Mouse (Mus musculus): ENCODE data around the gene Cd53.

DNA sequence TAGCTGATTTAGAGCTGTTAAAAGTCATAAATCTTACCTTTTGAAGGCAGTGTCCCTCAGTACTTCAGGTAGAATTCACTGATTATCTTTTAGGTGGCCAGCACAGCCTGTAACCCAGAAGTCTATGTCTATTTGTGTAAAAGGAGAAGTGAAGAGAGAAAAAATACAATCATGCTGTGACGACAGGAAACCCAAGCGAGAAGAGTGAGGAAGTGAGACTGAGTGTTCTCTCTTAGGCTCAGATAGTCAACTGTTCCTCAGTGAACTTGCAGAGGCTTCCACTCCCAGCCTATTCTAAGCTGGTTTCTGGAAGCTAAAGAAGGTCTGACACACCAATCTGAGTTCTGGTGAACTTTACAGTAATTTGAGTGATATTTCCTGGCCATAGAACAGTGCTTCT, at the start of gene Cd53:
- TF ChIP-seq ZMIZ1 (IDR thresholded peaks at IDR 0.05; ENCODE audit: low read depth, low read length) = no peak
- TF ChIP-seq SMC3 (IDR thresholded peaks at IDR 0.05; ENCODE audit: low read depth, low read length) = no peak
- TF ChIP-seq SIN3A (IDR thresholded peaks at IDR 0.05; ENCODE audit: low read length) = no peak
- no peak for TF ChIP-seq KAT2A (conservative IDR thresholded peaks at IDR 0.05; ENCODE audit: low read depth, low read length)
- no peak for TF ChIP-seq NELFE (IDR thresholded peaks at IDR 0.05; ENCODE audit: low read depth, low read length)

All from MEL (cell line).